Mouse (Mus musculus) spleen, postnatal 14 days (tissue): ENCODE data around the gene Ppfia3.
A peak's percentile ranks its signal among the peaks of the same experiment; 100 is the strongest.

Source experiments
- DNase-seq, 2 experiments: peaks; one replicate each; pipeline ENCODE4 v3.0.0; 2021 to 2022; ENCODE audit warnings: low spot score in 2 of 2

Gene Ppfia3

DNA sequence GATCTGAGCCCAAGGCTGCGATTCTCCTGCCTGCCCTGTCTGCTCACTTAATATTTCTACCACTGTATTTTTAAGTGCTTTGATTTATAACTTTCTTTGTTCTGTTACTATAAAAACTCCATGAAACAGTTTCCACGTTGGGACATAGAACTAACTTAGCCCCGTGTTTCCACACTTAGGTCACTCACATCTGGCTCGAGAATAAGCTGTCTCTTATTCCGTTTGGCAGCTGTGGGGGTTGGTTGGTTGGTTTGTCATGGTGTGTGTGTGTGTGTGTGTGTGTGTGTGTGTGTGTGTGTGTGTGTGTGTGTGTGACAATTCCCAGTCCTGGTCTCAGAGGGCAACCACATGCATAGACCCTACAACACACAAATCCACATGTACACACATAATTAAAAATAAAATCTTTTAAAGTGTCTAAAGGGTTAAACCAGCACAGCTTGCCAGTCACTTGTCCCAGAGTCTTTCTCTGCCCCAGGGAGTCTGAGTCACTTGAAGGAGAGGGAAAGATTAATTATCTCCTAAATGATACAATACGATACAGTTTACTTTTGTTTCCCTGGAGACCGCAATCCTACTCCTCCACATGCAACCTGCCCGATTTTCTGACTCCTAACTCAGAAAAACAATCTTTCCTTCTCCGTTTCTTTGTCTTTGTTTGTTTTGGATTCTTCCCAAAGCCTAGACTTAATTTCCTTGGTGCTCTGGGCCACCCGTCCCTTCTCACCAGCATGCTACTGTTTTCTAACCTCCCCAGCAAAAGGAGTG lies 53.9 kb downstream of the Ppfia3 start:
- no peak for DNase-seq

DNA sequence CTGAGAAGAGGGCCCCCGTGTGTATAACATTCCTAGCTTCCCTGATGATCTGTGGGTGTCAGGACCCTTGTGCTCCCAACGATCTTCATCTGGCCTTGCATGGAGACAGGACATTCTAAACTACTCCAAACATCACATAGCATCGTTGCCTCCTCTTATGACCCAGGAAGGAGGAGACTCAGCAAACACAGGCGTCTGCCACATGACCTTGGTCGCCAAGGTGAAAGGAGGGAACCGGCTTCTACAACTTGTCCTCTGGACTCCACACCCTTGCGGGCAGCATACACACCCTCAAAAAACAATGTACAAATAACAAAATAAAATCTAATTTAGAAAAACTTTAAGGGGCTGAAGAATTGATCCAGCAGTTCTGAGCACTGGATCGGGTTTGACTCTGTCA lies 54.8 kb downstream of the Ppfia3 start:
- DNase-seq: no peak

DNA sequence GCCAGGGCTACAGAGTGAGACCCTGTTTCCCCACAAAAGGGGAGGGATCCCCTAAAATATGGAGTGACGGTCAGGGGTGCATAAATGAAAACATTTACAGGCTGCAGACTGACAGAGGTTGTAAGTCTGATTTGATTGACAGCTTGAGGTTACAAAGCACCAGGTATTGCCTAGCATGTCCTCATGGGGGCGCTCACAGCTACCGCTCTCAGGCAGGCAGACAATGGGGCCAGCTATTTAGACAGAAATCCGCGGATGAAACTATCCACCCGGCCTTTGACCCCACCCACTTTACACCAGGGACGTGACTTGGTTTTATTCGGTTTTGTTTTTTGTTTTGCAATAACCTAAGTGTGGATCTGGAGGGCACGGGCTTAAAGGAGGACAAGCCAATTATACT lies 57.4 kb downstream of the Ppfia3 start:
- DNase-seq: peak in 1 of 2 experiments; percentile 49

DNA sequence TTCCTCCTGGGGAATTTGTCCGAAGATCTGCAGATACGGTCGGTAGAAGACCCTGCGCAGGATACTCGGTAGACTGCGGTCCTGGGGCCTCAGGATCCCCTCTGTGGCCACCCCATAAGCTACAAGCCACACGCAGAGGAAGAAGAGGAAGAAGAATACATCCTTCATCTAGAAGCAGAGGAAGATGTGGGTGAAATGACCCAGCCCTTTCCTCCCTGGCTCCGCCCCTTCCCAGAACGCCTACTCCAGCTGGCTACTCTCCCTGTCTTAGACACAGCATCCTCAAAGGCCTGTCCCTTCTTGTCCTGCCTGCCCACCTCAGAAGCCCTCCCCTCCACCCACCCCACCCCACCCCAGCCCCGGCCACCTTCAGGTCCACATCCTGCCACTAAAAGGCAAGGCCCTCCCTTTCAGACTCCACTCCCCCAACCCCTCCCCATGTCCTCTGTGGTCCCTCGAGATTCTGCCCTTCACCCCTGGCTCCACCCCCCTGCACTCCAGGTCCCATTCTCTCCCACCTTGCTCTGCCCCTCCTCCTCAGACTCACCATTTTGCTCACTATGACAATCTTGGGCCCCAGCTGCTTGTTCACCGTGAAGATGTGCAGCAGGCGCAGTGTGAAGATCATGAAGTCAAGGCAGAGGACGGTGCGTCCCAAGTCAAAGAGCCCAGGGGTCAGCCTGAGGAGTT lies 58.1 kb downstream of the Ppfia3 start:
- DNase-seq: no peak

DNA sequence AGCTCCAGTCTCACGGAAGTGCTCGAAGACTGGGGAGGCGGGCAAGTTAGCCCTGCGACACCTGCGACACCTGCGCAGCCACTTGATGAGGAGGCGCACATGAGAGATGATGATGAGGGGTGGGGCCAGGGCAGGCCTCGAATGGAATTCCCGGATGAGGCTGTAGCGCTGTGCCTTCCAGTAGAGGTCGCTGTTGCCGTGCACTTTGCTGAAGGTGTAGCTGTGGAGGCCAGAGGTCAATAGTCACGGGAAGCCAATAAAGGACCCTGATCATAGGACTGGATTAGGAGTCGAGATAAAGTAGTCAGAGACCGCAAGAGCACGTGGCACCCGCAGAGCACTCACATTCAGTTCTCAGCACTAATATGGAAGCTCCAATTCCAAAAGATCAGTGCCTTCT lies 61.5 kb downstream of the Ppfia3 start:
- DNase-seq: peak in 1 of 2 experiments; percentile 39

DNA sequence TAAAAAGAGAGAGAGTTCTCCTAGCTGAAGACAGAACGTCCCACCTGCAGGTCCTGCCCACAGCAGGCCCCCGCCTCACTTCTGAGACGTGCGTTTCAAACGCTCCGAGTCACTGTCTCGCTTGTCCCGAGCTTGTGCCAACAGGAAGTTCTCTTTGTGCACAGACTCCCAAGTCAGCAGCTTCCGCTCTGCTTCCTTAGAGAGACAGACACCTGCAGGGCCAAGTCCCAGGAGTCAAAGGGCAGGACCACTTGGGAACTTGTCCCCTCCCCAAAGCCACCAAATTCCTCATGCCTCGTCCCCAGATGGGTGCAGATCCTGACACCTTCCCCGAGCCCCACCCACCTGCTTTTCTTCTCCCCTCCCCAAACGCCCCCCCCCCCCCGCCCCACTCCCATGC lies 62.0 kb downstream of the Ppfia3 start:
- DNase-seq: no peak

DNA sequence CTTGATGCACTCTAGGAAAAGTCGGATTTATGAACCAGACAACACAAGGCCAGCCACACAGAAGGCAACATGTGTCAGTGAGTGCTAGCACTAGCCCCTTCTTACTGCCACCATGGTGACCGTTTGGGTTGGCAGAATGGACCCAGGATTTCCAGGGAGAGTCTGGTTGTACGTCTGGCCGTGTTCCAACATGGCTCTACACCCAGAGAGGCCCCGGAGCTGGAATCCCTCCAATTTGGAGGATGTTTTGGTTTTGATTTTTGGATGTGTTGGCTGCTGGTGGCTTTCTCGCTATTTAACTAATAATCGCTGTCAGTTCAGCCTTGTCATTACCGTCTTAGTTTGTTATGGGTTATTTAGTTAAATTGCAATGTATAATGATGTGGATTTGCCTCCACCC lies 64.2 kb downstream of the Ppfia3 start:
- no peak for DNase-seq

DNA sequence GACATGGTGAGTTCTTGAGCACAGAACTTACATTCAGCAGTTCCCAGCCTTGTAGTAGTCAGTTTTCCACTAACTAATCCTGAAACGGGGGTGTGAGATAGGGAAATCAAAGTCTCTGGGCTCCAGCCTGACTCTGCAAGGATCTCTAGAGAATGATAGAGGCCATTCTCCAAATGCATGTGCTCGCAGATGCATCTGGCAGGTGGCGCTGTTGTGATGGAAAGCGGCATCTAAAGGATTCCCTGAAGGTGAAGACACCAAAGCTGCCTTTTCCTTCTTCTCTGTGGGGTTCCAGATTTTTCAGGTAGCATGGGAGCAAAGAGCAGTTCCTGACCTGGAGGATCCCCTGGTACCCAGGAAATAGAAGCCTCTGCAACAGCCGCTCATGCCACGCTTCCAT lies 66.5 kb downstream of the Ppfia3 start:
- peak in 1 of 2 experiments; percentile 11 for DNase-seq

DNA sequence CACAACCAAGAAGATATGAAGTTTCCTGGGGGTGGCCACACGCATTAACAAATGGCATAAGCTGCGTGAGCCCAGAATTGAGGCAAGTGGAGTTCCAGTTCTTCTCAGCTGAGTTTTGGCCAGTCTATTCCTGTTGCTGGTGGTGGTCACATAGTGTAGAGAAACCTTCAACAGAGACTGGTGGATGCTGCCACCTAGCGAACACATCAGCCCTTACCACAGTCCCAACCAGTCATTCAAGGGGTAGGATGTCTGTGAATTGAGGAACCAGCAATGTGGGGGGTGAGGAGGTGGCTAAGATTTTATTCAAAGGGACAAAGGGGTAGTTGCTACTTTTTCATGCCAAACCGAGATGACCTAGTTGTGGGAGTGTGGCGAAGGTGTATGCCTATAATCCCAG lies 67.1 kb downstream of the Ppfia3 start:
- DNase-seq: peak; percentile 34 to 57

DNA sequence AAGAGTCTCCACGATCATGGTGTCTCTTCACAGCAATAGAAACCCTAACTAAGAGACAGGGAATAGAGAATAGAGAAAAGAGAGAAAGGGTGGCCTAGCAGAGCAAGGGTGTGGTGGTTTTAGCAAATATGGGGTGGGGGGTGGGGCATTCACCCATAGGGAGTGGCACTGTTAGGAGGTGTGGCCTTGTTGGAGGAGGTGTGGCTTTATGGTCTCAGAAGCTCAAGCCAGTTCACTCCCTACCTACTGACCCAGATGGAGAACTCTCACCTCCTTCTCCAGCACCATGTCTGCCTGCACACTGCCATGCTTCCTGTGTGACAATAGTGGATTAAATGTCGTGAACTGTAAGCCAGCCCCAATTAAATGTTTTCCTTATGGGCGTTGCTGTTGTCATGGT lies 69.3 kb downstream of the Ppfia3 start:
- DNase-seq: no peak

DNA sequence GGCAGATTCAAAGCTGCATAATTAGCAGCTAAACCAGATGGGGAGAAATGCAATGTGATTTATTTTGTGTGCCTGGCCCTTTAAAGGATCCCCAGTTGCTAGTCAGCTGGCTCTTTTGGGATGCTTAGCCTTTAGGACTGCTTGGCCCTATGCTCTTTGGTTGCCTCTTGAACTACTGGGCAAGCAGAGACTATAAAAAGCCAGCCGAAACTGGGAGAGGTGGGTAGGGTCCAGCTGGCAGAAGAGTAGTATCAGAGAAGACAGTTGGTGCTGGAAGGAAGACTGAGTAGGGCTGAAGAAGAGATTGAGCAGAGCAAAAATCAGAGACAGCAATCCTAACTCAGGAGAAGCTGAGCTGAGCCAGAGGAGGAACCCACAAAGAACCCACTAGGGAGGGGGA lies 70.2 kb downstream of the Ppfia3 start:
- no peak for DNase-seq
